Mouse (Mus musculus): Measurements from ENCODE around the gene Treh. TPM values are rescaled to one million over a fixed set of nuclear protein-coding genes. Genes with fewer than 3 reads are reported as not detected.

The Treh gene
- polyA plus RNA-seq, 1 experiment = not detected

GRCm38 (mm10) chr9:44686638-44687037 is 13.6 kb downstream of the Treh start:
- WGBS = 30% methylated on average over 5 of the region's 5 CpGs
- H3K27ac ChIP-seq (ENCODE audit: insufficient read depth, low read depth, low read length) = peak overlapping the region; percentile 49
- H3K4me3 ChIP-seq (ENCODE audit: insufficient read depth, low read depth, low read length) = no peak overlapping the region
- H3K4me1 ChIP-seq (ENCODE audit: control insufficient read depth, insufficient read depth, low read length) = peaks cover 45% of the 10 kb centered on the region
- no peak for TF ChIP-seq CTCF (IDR thresholded peaks at IDR 0.05; ENCODE audit: insufficient read depth, low read depth, low read length)
- TF ChIP-seq POLR2A (IDR thresholded peaks at IDR 0.05; ENCODE audit: insufficient read depth, low read depth, low read length) = no peak

GRCm38 (mm10) chr9:44688013-44688412 is 15.0 kb downstream of the Treh start:
- 87% methylated on average over 9 of the region's 9 CpGs for WGBS
- no peak for TF ChIP-seq POLR2A (IDR thresholded peaks at IDR 0.05; ENCODE audit: insufficient read depth, low read depth, low read length)
- TF ChIP-seq CTCF (IDR thresholded peaks at IDR 0.05; ENCODE audit: insufficient read depth, low read depth, low read length) = no peak
- Histone ChIP-seq H3K4me3 (ENCODE audit: insufficient read depth, low read depth, low read length) (no peak overlapping the region), H3K27ac (ENCODE audit: insufficient read depth, low read depth, low read length) (no peak overlapping the region), H3K4me1 (ENCODE audit: control insufficient read depth, insufficient read depth, low read length) (peaks cover 52% of the 10 kb centered on the region)

GRCm38 (mm10) chr9:44690641-44691040 is 17.6 kb downstream of the Treh start:
- Histone ChIP-seq H3K4me1 (ENCODE audit: control insufficient read depth, insufficient read depth, low read length) (peaks cover 65% of the 10 kb centered on the region), H3K4me3 (ENCODE audit: insufficient read depth, low read depth, low read length) (no peak overlapping the region), H3K27ac (ENCODE audit: insufficient read depth, low read depth, low read length) (no peak overlapping the region)
- TF ChIP-seq POLR2A (IDR thresholded peaks at IDR 0.05; ENCODE audit: insufficient read depth, low read depth, low read length) (no peak), CTCF (IDR thresholded peaks at IDR 0.05; ENCODE audit: insufficient read depth, low read depth, low read length) (no peak)
- 47% methylated on average over 7 of the region's 7 CpGs for WGBS

GRCm38 (mm10) chr9:44691671-44692520 is 18.9 kb downstream of the Treh start:
- WGBS = 43% methylated on average over 21 of the region's 21 CpGs
- no peak for TF ChIP-seq CTCF (IDR thresholded peaks at IDR 0.05; ENCODE audit: insufficient read depth, low read depth, low read length)
- no peak for TF ChIP-seq POLR2A (IDR thresholded peaks at IDR 0.05; ENCODE audit: insufficient read depth, low read depth, low read length)
- H3K4me3 ChIP-seq (ENCODE audit: insufficient read depth, low read depth, low read length) = no peak overlapping the region
- H3K4me1 ChIP-seq (ENCODE audit: control insufficient read depth, insufficient read depth, low read length) = peaks cover 59% of the 10 kb centered on the region
- H3K27ac ChIP-seq (ENCODE audit: insufficient read depth, low read depth, low read length) = peak overlapping the region; percentile 89

- WGBS = 39% methylated on average over 11 of the region's 11 CpGs
Measured at GRCm38 (mm10) chr9:44693071-44693470, 20.0 kb downstream of the Treh start.

GRCm38 (mm10) chr9:44697866-44698265 is 24.8 kb downstream of the Treh start:
- no peak for TF ChIP-seq POLR2A (IDR thresholded peaks at IDR 0.05; ENCODE audit: insufficient read depth, low read depth, low read length)
- no peak for TF ChIP-seq CTCF (IDR thresholded peaks at IDR 0.05; ENCODE audit: insufficient read depth, low read depth, low read length)
- WGBS = 90% methylated on average over 16 of the region's 16 CpGs
- Histone ChIP-seq H3K4me1 (ENCODE audit: control insufficient read depth, insufficient read depth, low read length) (peaks cover 56% of the 10 kb centered on the region), H3K27ac (ENCODE audit: insufficient read depth, low read depth, low read length) (0 out of 2 replicates have a peak overlapping the region, but pooled peaks have one; percentile 4), H3K4me3 (ENCODE audit: insufficient read depth, low read depth, low read length) (no peak overlapping the region)

More at GRCm38 (mm10) chr9:44693071-44693470, 20.0 kb downstream of the Treh start:
- H3K4me1 ChIP-seq (ENCODE audit: control insufficient read depth, insufficient read depth, low read length) = peaks cover 56% of the 10 kb centered on the region
- peak overlapping the region; percentile 89 for H3K27ac ChIP-seq (ENCODE audit: insufficient read depth, low read depth, low read length)
- H3K4me3 ChIP-seq (ENCODE audit: insufficient read depth, low read depth, low read length) = no peak overlapping the region
- TF ChIP-seq CTCF (IDR thresholded peaks at IDR 0.05; ENCODE audit: insufficient read depth, low read depth, low read length) (no peak), POLR2A (IDR thresholded peaks at IDR 0.05; ENCODE audit: insufficient read depth, low read depth, low read length) (no peak)

GRCm38 (mm10) chr9:44699196-44699595 is 26.2 kb downstream of the Treh start:
- Histone ChIP-seq H3K27ac (ENCODE audit: insufficient read depth, low read depth, low read length) (no peak overlapping the region), H3K4me1 (ENCODE audit: control insufficient read depth, insufficient read depth, low read length) (peaks cover 55% of the 10 kb centered on the region), H3K4me3 (ENCODE audit: insufficient read depth, low read depth, low read length) (no peak overlapping the region)
- WGBS = 89% methylated on average over 10 of the region's 10 CpGs
- TF ChIP-seq CTCF (IDR thresholded peaks at IDR 0.05; ENCODE audit: insufficient read depth, low read depth, low read length) (no peak), POLR2A (IDR thresholded peaks at IDR 0.05; ENCODE audit: insufficient read depth, low read depth, low read length) (no peak)

- Histone ChIP-seq H3K27ac (ENCODE audit: insufficient read depth, low read depth, low read length) (no peak overlapping the region), H3K4me3 (ENCODE audit: insufficient read depth, low read depth, low read length) (no peak overlapping the region), H3K4me1 (ENCODE audit: control insufficient read depth, insufficient read depth, low read length) (peaks cover 53% of the 10 kb centered on the region)
- 84% methylated on average over 5 of the region's 5 CpGs for WGBS
- TF ChIP-seq POLR2A (IDR thresholded peaks at IDR 0.05; ENCODE audit: insufficient read depth, low read depth, low read length) (no peak), CTCF (IDR thresholded peaks at IDR 0.05; ENCODE audit: insufficient read depth, low read depth, low read length) (no peak)
Measured at GRCm38 (mm10) chr9:44699730-44700129, 26.7 kb downstream of the Treh start.

- TF ChIP-seq POLR2A (IDR thresholded peaks at IDR 0.05; ENCODE audit: insufficient read depth, low read depth, low read length) (no peak), CTCF (IDR thresholded peaks at IDR 0.05; ENCODE audit: insufficient read depth, low read depth, low read length) (no peak)
- Histone ChIP-seq H3K4me3 (ENCODE audit: insufficient read depth, low read depth, low read length) (peak overlapping the region; percentile 23), H3K27ac (ENCODE audit: insufficient read depth, low read depth, low read length) (peak overlapping the region; percentile 81), H3K4me1 (ENCODE audit: control insufficient read depth, insufficient read depth, low read length) (peaks cover 73% of the 10 kb centered on the region)
- 15% methylated on average over 28 of the region's 28 CpGs for WGBS
Measured at GRCm38 (mm10) chr9:44707749-44708428, 34.9 kb downstream of the Treh start.
